Mouse (Mus musculus) large intestine, adult 2 months (tissue): ENCODE data around the gene Dbp. TPM values are rescaled to one million over a fixed set of nuclear protein-coding genes. Genes with fewer than 3 reads are reported as not detected.

Source experiments
- DNase-seq: peaks from one replicate; pipeline ENCODE4 v3.0.0-alpha.2; 2012; ENCODE audit warnings: low read depth, low spot score
- WGBS: fragments of 180-500 bp; shearing (Covaris S2); methylation state at CpG from one replicate; pipeline ENCODE4 v1.1.7; 2018; 5-methylcytosine and 5-hydroxymethylcytosine counted together
- polyA plus RNA-seq: library from polyadenylated mRNA; depleted of rRNA; stranded (reverse); fragments of >200 nt; gene quantifications from 2 replicates; pipeline ENCODE4 v1.2.3, GENCODE M21; 2012

Dbp gene
- polyA plus RNA-seq, 1 experiment, result 7.9 TPM

DNA sequence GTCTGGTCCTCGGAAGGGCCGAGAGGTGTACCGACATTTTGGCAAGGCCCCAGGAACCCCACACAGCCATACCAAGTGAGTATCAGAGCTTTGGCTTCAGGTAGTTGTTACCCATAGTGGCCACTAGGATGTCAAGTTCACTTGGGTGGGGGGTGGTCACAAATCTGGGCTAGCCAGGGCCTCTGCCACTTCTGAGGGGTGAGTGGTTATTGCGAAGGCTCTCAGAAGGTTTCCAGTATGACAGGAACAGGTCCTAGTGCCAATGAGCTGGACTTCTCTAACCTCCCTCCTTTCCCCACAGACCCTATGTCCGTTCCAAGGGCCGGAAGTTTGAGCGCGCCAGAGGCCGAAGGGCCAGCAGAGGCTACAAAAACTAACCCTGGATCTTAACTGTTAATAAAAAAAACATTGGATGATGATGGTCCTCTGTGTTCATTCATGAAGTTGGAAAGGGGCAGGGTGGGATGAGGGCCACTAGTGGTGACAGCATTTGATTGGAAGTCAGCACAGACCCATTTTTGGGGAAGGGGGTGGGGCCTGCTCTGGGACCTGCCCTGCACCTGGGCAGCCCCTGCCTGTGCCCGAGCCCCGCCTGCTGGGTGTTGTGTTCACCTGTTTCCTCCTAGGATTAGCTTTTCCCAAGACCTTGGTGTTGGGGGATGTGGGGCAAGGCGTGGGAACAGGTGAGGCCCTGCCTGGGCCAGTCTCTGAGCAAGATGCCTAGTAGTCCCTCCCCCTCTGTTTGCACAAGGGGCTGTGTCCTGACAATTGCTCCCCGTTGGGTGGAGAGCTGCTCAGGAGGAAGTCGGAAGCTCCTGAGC, 15.7 kb downstream of the Dbp start, which contains the start of gene Fam83e:
TSS of gene Fam83e (plus strand) at position 800 of the 821 bp plus-strand sequence.
- DNase-seq, result no peak
- 35% methylated on average over 14 of the region's 14 CpGs for WGBS

- DNase-seq, result no peak
- 35% methylated on average over 7 of the region's 7 CpGs for WGBS
Measured at GRCm38 (mm10) chr7:45721234-45721571, 16.3 kb downstream of the Dbp start.

DNA sequence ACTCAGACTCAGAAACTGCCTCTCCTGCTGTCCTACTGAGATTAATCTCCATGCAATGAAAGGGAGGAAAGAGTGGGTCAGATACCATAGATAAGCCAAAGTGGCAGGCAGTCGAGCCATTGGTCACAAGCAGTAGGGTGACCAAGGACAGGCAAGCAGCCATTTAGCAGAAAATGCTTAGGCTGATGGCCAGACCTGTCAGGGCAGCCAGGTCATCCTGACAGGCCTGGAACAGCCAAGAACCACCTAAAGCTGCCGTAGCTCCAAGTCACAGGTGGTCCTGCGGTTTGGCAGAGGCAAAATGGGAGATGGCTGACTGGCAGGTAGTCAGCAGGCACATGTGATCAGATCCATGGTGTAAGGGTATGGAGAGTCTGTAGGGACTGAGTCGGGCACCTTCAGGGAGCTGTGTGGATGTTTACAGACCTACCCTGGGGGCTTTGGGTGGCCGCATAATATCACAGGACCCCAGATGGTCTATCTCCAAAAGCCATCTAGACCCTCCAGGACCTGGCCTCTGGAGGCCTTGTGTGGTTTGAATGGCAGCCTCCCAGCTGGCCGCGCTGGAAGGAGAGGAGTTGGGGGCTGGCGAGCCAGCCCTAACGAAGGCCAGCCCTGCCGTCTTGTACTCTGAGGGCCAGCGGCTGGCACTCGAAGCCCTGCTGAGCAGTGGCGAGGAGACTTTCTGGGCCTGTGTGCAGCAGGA, 16.9 kb downstream of the Dbp start:
- no peak for DNase-seq
- WGBS, result 20% methylated on average over 13 of the region's 13 CpGs

DNA sequence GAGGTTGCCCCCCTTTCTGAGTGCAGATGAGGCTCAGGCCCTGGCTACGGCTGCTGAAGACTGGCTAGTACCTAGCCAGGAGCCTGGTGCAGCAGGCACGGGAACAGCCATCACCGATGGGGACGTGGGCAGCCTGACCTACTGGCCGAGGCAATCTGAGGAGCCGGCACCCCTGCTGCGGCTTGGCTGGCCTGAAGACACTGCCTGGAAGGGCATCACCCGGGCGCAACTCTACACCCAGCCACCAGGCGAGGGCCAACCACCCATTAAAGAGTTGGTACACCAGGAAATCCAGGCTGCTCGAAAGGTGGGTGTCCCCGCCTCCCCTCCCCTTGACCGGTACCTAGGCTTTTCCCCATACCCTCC, 17.4 kb downstream of the Dbp start:
- WGBS, result 39% methylated on average over 13 of the region's 13 CpGs

DNA sequence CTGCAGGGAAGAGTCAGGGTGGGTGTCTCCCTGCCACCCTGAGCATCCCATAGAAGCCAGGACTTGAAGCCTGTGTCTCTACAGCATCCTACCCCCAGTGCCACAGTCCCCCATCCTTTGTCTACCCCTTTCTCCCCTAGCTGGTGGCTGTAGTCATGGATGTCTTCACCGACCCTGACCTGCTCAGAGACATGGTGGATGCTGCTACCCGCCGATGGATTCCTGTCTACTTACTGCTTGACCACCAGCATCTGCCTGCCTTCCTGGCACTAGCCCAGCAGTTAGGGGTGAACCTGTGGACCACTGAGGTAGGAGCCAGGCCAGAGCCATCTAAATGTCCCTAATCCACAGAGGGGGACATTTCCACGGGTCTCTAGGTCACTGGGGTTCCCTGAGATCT, 18.4 kb downstream of the Dbp start:
- WGBS, result 74% methylated on average over 4 of the region's 4 CpGs
- no peak for DNase-seq

More for the DNA sequence above, 17.4 kb downstream of the Dbp start:
- DNase-seq, result no peak

- no peak for DNase-seq
- WGBS, result 77% methylated on average over 14 of the region's 14 CpGs
Measured at GRCm38 (mm10) chr7:45723781-45724180, 18.9 kb downstream of the Dbp start.

- 48% methylated on average over 9 of the region's 9 CpGs for WGBS
- no peak for DNase-seq
Measured at GRCm38 (mm10) chr7:45725151-45725550, 20.3 kb downstream of the Dbp start.

GRCm38 (mm10) chr7:45725713-45726112, 20.8 kb downstream of the Dbp start, which contains the start of gene Spaca4:
Gene Spaca4, minus strand, starts transcription at chr7:45725813.
- no peak for DNase-seq
- WGBS, result 65% methylated on average over 11 of the region's 11 CpGs

- no peak for DNase-seq
- 43% methylated on average over 10 of the region's 10 CpGs for WGBS
Measured at GRCm38 (mm10) chr7:45726419-45726818, 21.5 kb downstream of the Dbp start.

DNA sequence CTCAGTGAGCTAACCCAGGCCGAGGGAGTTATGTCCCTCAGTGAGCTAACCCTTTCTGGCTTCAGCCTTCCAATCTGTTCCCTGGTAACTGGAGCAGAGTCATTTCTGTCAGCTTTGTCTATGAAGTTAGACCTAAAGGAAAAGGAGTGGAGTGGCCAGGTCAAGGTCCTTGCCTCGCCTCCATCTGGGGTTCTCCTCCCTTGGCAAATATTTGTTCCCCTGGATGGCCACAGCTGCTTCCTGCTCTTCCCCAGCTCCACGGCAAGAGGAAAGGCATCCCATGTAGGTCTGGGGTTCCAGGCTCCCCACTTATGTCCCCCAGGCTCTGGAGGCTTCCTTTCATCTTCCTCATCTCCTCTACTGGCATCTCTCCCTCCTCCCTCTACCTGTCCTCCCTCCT, 22.7 kb downstream of the Dbp start:
- no peak for DNase-seq
- 36% methylated on average over 3 of the region's 3 CpGs for WGBS

DNA sequence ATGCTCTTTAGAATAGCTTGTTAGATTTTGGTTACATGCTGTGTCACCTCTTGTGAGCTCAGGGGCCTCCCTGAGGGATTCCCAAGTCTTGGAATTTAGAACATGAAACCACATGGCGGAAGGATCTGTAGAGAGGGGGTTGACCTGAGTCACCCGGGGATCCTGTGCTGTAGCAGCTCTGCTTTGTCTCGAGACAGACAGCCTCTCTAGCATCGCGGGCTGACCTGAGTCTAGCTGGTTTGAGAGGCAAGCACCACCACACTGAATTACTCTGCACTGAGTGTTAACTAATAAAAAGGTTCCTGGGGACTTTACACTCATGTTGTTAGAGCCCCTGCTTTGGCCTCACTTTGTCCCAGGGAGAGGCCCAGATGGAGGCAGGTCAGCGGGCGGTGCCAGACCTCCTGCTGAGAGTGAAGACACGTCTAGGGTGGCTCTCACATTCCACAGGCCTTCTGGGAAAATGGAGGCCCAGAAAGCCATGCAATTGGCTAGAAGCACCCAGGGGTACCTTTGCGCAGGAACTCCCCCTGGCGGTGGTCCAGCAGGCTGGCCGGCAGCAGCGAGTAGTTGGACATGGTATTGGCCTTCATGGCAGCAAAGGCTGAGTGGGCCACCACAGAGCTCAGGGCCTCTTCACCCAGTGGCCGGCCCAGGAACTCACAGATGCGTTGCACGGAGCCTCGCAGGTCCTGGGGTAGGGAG, 26.0 kb downstream of the Dbp start:
- WGBS, result 12% methylated on average over 16 of the region's 16 CpGs

DNA sequence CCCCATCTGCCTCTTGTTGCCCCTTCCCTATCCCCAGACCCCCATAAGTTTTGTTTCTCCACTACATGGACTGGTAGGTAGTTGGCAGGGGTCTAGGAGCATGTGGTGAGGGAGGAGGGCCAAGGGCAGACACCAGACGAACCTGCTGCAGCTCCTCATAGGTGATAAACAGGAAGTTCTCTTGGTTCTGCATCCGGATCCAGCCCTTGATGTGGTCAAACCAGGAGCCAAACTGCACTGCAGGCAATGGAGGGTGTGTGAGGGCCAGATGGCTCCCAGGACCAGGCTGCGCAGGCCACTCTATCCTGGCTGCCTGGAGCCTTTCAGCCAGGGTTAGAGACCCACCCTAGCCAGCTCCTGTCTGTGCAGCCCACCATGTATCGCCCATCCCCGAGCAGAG, 28.6 kb downstream of the Dbp start:
- DNase-seq, result no peak
- 80% methylated on average over 5 of the region's 5 CpGs for WGBS

More for the DNA sequence above, 26.0 kb downstream of the Dbp start:
- no peak for DNase-seq

- DNase-seq, result no peak
Measured at GRCm38 (mm10) chr7:45739162-45739763, 34.4 kb downstream of the Dbp start.

GRCm38 (mm10) chr7:45739820-45740219, 34.9 kb downstream of the Dbp start:
- no peak for DNase-seq
- 51% methylated on average over 10 of the region's 10 CpGs for WGBS

More at GRCm38 (mm10) chr7:45739162-45739763, 34.4 kb downstream of the Dbp start:
- WGBS, result 8% methylated on average over 9 of the region's 9 CpGs

DNA sequence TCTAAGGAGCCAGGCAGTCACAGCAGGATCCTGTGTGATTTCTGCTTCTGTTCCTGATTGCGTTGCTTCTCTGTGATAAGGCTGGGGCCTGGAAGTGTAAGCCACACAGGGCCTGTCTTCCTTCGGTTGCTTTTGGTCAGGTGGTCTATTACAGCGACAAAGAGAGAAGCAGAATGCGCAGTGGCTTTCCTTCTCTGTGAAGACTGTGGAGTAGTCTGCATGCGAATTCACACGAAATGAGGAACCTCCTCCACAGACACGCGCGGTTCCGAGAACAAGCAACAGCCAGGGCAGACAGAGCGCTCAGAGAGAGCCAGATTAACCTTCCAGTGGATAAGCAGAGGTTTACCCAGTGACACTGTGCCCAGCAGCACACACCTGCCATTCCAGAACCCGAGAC, 36.4 kb downstream of the Dbp start:
- DNase-seq, result no peak
- WGBS, result 88% methylated on average over 12 of the region's 12 CpGs

- 28% methylated on average over 11 of the region's 11 CpGs for WGBS
- DNase-seq, result no peak
Measured at GRCm38 (mm10) chr7:45741777-45742176, 36.9 kb downstream of the Dbp start.

DNA sequence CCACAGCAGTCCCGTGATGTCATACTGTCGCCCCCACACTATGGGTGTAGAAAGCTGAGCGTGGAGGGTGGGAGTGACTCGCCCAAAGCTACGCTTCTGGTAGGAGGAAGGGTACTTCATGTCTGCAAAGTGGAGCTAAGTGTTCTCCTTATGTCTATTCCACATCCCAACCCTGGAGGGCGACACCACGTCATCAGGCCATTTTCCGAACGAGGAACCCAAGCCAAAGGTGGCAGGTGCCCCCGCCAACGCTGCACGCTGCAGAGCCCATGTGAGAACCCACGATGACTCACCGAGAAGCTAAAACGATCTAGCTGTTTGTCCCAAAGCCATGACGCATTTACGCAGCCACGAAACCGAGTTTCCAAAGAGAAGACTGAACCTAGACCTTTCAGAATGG, 37.5 kb downstream of the Dbp start:
- WGBS, result 15% methylated on average over 19 of the region's 19 CpGs
- DNase-seq, result no peak

- WGBS, result 28% methylated on average over 2 of the region's 2 CpGs
- no peak for DNase-seq
Measured at GRCm38 (mm10) chr7:45744387-45744786, 39.5 kb downstream of the Dbp start.

- no peak for DNase-seq
- WGBS, result 74% methylated on average over 6 of the region's 6 CpGs
Measured at GRCm38 (mm10) chr7:45746518-45746917, 41.6 kb downstream of the Dbp start.

DNA sequence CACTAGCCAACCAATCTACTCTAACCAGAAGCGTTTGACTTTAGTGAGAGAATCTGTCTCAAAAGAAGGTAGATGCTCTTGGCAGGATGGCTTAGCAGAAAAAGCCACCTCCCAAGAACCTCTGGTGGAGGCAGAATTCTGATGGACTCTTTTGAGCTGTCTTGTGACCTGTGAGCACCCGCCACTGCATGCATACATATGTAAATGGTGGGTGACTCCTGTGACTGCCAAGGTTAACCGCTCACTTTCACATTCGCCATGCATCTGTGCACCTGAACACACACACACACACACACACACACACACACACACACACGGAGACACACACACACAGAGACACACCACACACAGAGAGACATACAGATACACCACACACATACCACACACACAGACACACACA, 42.6 kb downstream of the Dbp start:
- DNase-seq, result no peak
- 93% methylated on average over 5 of the region's 5 CpGs for WGBS
